Mouse (Mus musculus): ENCODE results near the gene Ezh1. TPM values are rescaled to one million over a fixed set of nuclear protein-coding genes. Genes with fewer than 3 reads are reported as not detected.

The Ezh1 gene
- total RNA-seq, 2 experiments from 2014 or later, result 34.8 to 36.7 TPM

GRCm38 (mm10) chr11:101185441-101185840, 40.8 kb downstream of the Ezh1 start:
- no peak for DNase-seq
- intact Hi-C loops (cut with DNase I), result no loop called here

GRCm38 (mm10) chr11:101184984-101185383, 41.3 kb downstream of the Ezh1 start:
- intact Hi-C loops (cut with DNase I), result loop anchor here (5.0 kb wide), 1 partner anchor 293 kb away; no protein-coding TSS in a partner anchor
- DNase-seq, result no peak

- intact Hi-C loops (cut with DNase I), result loop anchor here (5.0 kb wide), 1 partner anchor 291 kb away; no protein-coding TSS in a partner anchor
- no peak for DNase-seq
These were observed 43.3 kb downstream of the Ezh1 start for GRCm38 (mm10) chr11:101182771-101183517.

- intact Hi-C loops (cut with DNase I), result loop anchor here (5.0 kb wide), 1 partner anchor 290 kb away; no protein-coding TSS in a partner anchor
These were observed 44.3 kb downstream of the Ezh1 start for GRCm38 (mm10) chr11:101181961-101182360.

DNA sequence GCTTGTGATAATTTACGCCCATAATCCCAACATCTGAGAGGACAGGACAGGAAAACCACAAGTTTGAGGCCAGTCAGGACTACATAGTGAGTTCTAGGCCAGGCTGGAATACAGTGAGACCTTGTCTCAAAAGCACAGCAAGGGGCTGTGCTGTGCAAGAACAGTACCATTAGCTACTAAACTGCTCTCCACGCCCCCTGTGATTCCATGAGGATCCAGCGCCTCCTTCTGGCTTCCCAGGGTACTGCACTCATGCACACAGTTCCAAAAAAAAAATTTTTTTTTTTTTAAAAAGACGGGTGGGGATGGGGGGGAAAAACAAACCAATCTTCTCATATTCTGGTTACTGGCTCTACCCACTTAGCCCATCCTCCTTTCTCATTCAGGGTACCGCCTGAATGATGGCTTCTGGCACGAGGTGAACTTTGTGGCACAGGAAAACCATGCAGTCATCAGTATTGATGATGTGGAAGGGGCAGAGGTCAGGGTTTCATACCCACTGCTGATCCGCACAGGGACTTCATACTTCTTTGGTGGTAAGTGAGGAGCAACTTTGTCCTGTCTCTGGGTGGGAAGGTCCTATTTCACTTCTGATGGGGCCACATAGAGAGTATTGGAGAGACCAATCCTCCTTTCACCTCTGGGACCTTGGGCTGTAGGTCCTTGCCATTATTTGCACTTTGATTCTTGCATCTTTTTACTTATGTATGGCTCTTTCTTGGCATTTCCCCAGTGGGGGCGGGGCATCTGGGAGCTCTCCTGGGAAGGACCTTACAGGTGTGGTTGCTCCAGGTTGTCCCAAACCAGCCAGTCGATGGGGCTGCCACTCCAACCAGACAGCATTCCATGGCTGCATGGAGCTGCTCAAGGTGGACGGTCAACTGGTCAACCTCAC, 45.2 kb downstream of the Ezh1 start:
- intact Hi-C loops (cut with DNase I), result loop anchor here (1.0 to 5.0 kb wide), 2 partner anchors 198 to 289 kb away; no protein-coding TSS in a partner anchor
- peak; percentile 74 to 85 for DNase-seq

More at GRCm38 (mm10) chr11:101181961-101182360, 44.3 kb downstream of the Ezh1 start:
- DNase-seq, result no peak

GRCm38 (mm10) chr11:101180261-101180660, 46.0 kb downstream of the Ezh1 start:
- intact Hi-C loops (cut with DNase I), result loop anchor here (1.0 to 5.0 kb wide), 2 partner anchors 197 to 288 kb away; no protein-coding TSS in a partner anchor

DNA sequence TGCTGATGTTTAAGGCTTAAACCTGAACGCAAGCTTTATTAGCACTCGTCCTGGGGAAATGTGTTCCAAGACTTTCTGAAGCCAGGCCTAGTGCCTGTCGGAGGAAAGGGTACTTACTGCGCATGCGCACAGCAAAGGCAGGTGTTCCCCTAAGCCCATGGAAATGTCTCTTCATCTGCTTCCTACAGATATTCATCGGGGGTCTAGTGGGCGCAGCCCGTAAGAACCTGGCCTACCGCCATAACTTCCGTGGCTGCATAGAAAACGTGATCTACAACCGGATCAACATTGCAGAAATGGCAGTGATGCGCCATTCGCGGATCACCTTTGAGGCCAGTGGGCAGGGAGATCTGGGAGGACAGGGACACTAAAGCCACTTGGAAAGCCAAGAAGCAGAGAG, 47.0 kb downstream of the Ezh1 start:
- no peak for DNase-seq
- intact Hi-C loops (cut with DNase I), result no loop called here

More at GRCm38 (mm10) chr11:101180261-101180660, 46.0 kb downstream of the Ezh1 start:
- DNase-seq, result no peak

- intact Hi-C loops (cut with DNase I), result no loop called here
- DNase-seq, result no peak
These were observed 47.9 kb downstream of the Ezh1 start for GRCm38 (mm10) chr11:101178061-101179058.

DNA sequence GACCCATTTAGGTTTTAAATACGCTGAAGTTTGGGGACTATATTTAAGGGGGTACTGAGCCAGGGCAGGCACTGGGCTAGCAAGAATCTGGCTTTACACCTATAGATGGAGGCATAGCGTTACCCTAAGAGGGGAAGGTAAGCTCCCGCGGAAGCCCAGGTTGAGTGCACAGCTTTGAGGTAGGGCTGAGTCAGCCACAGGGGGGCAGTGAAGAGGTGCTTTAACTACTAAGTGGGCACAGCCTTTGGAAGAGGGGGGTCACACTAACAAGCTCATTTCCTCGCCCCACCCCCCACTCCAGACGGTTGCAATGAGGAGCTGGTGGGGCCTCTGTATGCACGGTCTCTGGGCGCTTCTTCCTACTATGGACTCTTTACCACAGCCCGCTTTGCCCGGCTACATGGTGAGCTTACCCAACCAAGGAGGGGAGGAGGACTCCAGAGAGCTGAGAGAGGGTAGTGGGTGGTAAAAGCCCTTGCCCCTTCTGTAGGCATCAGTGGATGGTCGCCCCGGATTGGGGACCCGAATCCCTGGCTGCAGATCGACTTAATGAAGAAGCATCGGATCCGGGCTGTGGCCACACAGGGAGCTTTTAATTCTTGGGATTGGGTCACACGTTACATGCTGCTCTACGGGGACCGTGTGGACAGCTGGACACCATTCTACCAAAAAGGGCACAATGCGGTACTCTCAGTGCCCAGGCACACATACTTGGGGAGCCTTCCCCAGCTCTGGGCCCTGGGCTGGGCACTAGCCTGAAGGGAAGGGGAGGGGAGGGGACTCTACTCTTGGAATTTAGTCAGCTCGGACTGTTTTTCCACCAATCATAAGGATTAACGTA, 49.1 kb downstream of the Ezh1 start:
- intact Hi-C loops (cut with DNase I), result no loop called here
- DNase-seq, result peak in 1 of 2 experiments; percentile 58

- intact Hi-C loops (cut with DNase I), result no loop called here
- DNase-seq, result peak; percentile 56 to 57
These were observed 50.1 kb downstream of the Ezh1 start for GRCm38 (mm10) chr11:101176117-101176691.

- intact Hi-C loops (cut with DNase I), result no loop called here
- no peak for DNase-seq
These were observed 50.6 kb downstream of the Ezh1 start for GRCm38 (mm10) chr11:101175636-101176116.

DNA sequence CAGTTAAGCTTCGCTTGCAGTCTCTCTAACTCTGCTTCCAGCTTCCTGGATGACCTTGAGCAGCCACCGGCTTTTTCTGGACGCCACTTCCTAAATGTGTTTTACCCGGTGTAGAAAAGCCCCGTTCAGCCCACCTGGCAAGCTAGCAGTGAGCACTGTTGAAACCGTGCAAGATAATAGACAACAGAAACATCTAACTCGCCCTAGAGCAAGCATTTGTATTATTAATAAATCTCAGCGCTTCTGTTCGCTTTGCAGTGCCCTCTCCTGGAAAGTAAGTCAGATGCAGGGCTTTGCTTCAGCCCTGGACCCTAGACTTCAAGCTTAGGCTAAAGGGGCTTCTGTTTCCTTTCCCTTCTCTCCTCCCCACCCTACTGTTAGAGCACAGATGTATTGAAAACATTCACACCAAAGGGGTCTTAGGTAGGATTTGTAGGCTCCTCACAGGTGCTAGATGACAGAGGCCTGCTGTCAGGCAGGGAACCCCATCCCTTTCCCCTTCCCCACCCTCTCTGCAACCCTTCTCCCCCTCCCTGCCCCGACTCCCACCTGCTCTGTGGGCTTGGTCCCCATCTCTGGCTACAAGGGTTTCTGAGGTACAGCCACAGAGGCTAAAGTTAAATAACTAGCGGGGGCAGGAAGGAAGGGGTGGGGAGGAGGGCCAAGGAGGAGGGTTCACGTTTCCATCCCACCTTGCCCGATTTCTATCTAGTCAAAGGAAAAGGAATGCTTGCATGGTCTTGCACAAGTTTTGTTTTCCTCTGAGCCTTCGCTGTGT, 51.2 kb downstream of the Ezh1 start, which contains the start of gene Ccr10:
Gene Ccr10 (minus strand): TSS at position 593 of the 778 bp plus-strand sequence.
- intact Hi-C loops (cut with DNase I), result loop anchor here (5.0 kb wide), 1 partner anchor 208 kb away; no protein-coding TSS in a partner anchor
- no peak for DNase-seq

DNA sequence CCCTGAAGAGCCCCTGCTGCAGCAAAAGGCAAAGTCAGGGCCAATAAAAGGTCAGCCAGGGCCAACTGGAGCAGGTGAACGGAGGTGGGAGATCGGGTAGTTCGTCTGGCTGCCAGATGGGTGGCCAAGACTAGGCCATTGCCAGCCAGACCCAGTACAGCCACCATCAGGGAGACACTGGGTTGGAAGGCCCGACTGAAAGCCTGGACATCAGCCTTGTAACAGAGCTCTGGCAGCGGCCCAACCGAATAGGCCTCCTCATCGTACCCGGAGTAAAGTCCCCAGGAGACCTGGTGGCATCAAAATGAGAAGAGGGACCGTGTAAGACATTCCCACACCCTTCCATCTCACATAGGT, 51.9 kb downstream of the Ezh1 start:
- no peak for DNase-seq
- intact Hi-C loops (cut with DNase I), result loop anchor here (5.0 kb wide), 1 partner anchor 207 kb away; no protein-coding TSS in a partner anchor

- intact Hi-C loops (cut with DNase I), result loop anchor here (1.0 to 5.0 kb wide), 3 partner anchors 79 to 207 kb away; partner anchors contain the start of genes Coasy and Psmc3ip
- peak; percentile 81 to 89 for DNase-seq
These were observed 52.5 kb downstream of the Ezh1 start for GRCm38 (mm10) chr11:101173631-101174388.

GRCm38 (mm10) chr11:101173112-101173511, 53.2 kb downstream of the Ezh1 start:
- intact Hi-C loops (cut with DNase I), result loop anchor here (1.0 to 5.0 kb wide), 3 partner anchors 78 to 206 kb away; partner anchors contain the start of genes Coasy and Psmc3ip
- DNase-seq, result peak; percentile 54 to 59

DNA sequence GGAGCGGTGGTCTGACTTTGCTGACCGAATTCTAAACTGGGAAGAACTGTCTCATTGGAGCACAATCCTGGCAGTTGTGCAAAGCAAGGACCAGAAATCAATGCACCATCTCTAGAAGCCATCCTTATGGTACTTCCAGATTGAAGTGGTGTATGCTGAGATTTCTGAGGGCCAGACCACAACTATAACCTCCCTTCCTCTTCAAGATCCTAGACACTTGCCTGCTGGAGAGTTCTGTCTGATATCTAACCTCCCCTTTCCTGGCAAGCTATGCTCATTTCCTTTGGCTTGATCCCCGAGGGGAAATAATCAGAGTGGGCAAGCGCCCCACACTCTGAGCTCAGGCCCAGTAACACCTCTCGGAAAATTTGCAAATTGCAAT, 53.8 kb downstream of the Ezh1 start:
- no peak for DNase-seq
- intact Hi-C loops (cut with DNase I), result loop anchor here (5.0 kb wide), 1 partner anchor 205 kb away; no protein-coding TSS in a partner anchor
